Mouse (Mus musculus) forebrain, postnatal 0 days (tissue): ENCODE measurements around the gene Gm17268. TPM values are rescaled to one million over a fixed set of nuclear protein-coding genes. Genes with fewer than 3 reads are reported as not detected.

Source experiments
- ATAC-seq: fragments of 200-750 bp; cut with Nextera tagmentation; 2 replicates; pipeline ENCODE4 v1.8.0; 2017; ENCODE audit warnings: mild to moderate bottlenecking, moderate library complexity
- DNase-seq: peaks from one replicate; pipeline ENCODE4 v3.0.0-alpha.2; 2015
- H3K27ac ChIP-seq: fragments of 300-500 bp; sonication (generic); 2 replicates; pipeline ENCODE4 v1.5.1; 2014; ENCODE audit warnings: low read depth, mild to moderate bottlenecking, antibody characterized with exemption, low read length, moderate library complexity, mixed read lengths
- H3K27me3 ChIP-seq: fragments of 300-500 bp; sonication (generic); 2 replicates; pipeline ENCODE4 v1.6.1; 2014; ENCODE audit warnings: mild to moderate bottlenecking, low read length, mixed read lengths; ENCODE audit not compliant: insufficient read depth
- H3K36me3 ChIP-seq: fragments of 300-500 bp; sonication (generic); 2 replicates; pipeline ENCODE4 v1.6.1; 2014; ENCODE audit warnings: mild to moderate bottlenecking, moderate library complexity; ENCODE audit not compliant: insufficient read depth
- H3K4me1 ChIP-seq: fragments of 300-500 bp; sonication (generic); 2 replicates; pipeline ENCODE4 v1.6.1; 2014; ENCODE audit warnings: antibody characterized with exemption; ENCODE audit not compliant: insufficient read depth
- H3K4me2 ChIP-seq: fragments of 300-500 bp; sonication (generic); 2 replicates; pipeline ENCODE4 v1.6.1; 2014; ENCODE audit warnings: low read depth, mild to moderate bottlenecking, moderate library complexity
- H3K4me3 ChIP-seq: fragments of 300-500 bp; sonication (generic); 2 replicates; pipeline ENCODE4 v1.5.1; 2014; ENCODE audit warnings: low read depth, low read length, mixed read lengths
- H3K9ac ChIP-seq: fragments of 300-500 bp; sonication (generic); 2 replicates; pipeline ENCODE4 v1.6.1; 2014; ENCODE audit warnings: mild to moderate bottlenecking
- H3K9me3 ChIP-seq: fragments of 300-500 bp; sonication (generic); 2 replicates; pipeline ENCODE4 v1.6.1; 2016; ENCODE audit warnings: low read length
- CTCF ChIP-seq: sonication (generic); IDR thresholded peaks from 2 replicates; pipeline ENCODE4 v1.5.1; 2016; ENCODE audit warnings: antibody characterized with exemption, control low read depth, low read depth
- WGBS: fragments of 180-500 bp; shearing (Covaris S2); extraction: QIAGEN DNeasy Blood & Tissue Kit; methylation state at CpG from one replicate; pipeline ENCODE4 v1.1.7; 2014; 5-methylcytosine and 5-hydroxymethylcytosine counted together
- polyA plus RNA-seq: library from polyadenylated mRNA; unstranded; fragments of >200 nt; fragmentation: Nextera tagmentation; extraction: Ambion mirVana; gene quantifications from 2 replicates; pipeline ENCODE4 v1.2.1, GENCODE M21; 2015
- total RNA-seq: library from RNA; depleted of rRNA; stranded (reverse); fragments of >200 nt; gene quantifications from 2 replicates; pipeline ENCODE4 v1.2.3, GENCODE M21; 2014; rRNA removed

Gm17268 gene
- total and polyA plus RNA-seq, 2 experiments from 2014 or later: not detected

DNA sequence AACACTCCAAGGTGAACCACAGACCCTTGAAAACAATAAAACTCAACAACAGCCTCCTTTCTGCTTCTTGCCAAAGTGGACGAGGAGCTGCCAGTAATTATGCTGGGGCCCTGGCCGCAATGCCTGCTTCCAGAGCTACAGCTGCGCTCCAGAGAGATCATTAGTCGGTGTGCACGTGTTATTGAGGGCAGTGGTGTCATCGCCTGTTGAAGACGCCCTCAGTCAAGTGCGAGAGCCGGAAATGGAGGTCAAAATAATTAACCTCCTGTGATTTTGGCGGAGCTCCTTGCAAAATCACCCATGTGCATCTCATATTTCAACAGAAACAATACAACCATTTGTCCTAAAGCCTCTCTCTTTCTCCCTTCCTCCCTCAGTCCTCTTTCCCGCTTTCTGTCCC, 56.2 kb downstream of the Gm17268 start:
- H3K27ac ChIP-seq: no peak overlapping the region
- H3K4me1 ChIP-seq: no peaks in the 10 kb centered on the region
- WGBS: 19% methylated on average over 11 of the region's 11 CpGs
- H3K4me3 ChIP-seq: no peak overlapping the region
- no peak overlapping the region for H3K9ac ChIP-seq
- no peaks in the 10 kb centered on the region for H3K36me3 ChIP-seq
- no peak for TF ChIP-seq CTCF
- H3K9me3 ChIP-seq: no peaks in the 10 kb centered on the region
- no peak for ATAC-seq
- H3K27me3 ChIP-seq: no peaks in the 10 kb centered on the region
- no peak overlapping the region for H3K4me2 ChIP-seq
- DNase-seq: no peak

Other genes with a start within 250 kb of the Gm17268 start
- gene 5530401A14Rik, start 177.9 kb downstream of the Gm17268 start, total RNA-seq: not detected in 2 replicates
- 0.23 TPM in 1 of 2 replicates, not detected in the other for gene 5530401A14Rik, start 177.9 kb downstream of the Gm17268 start, polyA plus RNA-seq
- 28.9 and 37.2 TPM in 2 replicates for gene Asic2, start 70.1 kb downstream of the Gm17268 start, total RNA-seq
- 11.5 and 15.5 TPM in 2 replicates for gene Asic2, start 70.1 kb downstream of the Gm17268 start, polyA plus RNA-seq
- gene Ccl2, start 3.0 kb downstream of the Gm17268 start, total RNA-seq: 0.85 and 2.4 TPM in 2 replicates
- gene Ccl2, start 3.0 kb downstream of the Gm17268 start, polyA plus RNA-seq: 1.3 and 1.6 TPM in 2 replicates
- gene Ccl7, start 7.2 kb upstream of the Gm17268 start, total RNA-seq: 0.23 TPM in 1 of 2 replicates, not detected in the other
- 1.2 and 3.0 TPM in 2 replicates for gene Ccl7, start 7.2 kb upstream of the Gm17268 start, polyA plus RNA-seq
- not detected in 2 replicates for gene Ccl11, start 19.3 kb upstream of the Gm17268 start, total RNA-seq
- 0.15 TPM in 1 of 2 replicates, not detected in the other for gene Ccl11, start 19.3 kb upstream of the Gm17268 start, polyA plus RNA-seq
- gene Ccl12, start 63.3 kb upstream of the Gm17268 start, total RNA-seq: 2.0 and 3.3 TPM in 2 replicates
- gene Ccl12, start 63.3 kb upstream of the Gm17268 start, polyA plus RNA-seq: 7.6 and 11.1 TPM in 2 replicates
- gene Ccl8, start 76.6 kb upstream of the Gm17268 start, total RNA-seq: not detected in 2 replicates
- gene Ccl8, start 76.6 kb upstream of the Gm17268 start, polyA plus RNA-seq: 0.42 TPM in 1 of 2 replicates, not detected in the other